Mouse (Mus musculus): ENCODE results near the gene Uhrf1bp1l. TPM values are rescaled to one million over a fixed set of nuclear protein-coding genes. Genes with fewer than 3 reads are reported as not detected.

The Uhrf1bp1l gene
- polyA plus RNA-seq, 1 experiment from 2014 or later = 24.6 TPM

DNA sequence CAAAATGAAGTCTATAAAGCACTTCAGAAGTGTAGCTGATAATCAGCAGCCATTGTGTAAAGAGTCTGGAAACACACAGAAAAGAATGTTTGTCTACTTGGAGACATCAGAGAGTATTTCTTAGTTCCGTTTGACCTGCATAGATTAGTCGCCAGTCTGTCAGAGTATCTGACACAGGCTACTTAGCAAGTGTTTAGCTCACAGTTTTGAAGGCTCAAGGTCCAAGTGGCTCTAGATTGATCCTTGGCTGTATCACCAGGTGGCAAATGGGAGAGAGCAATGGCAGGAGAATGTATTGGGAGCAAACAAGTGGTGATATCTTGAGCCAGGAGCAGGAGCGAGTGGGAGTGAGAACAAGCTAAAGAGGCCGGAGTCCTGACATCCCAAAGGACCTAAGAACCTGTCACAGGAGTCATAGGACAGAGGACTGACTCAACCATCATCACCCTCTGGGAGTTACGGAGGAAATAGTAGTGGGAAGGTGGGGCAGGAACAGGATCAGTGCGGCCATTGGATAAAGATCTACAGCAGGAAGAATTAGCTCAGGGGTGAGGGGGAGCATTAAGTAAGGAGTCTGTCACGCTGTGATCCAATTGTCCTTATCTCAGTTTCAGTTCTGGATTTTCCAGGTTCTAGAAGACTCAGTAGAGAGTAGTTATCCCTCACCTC is 23.7 kb downstream of the Uhrf1bp1l start:
- 85% methylated on average over 7 of the region's 7 CpGs for WGBS
- no peaks in the 10 kb centered on the region for H3K27me3 ChIP-seq (ENCODE audit: control insufficient read depth, insufficient read depth, low read length)
- ATAC-seq (replicated peaks; ENCODE audit: insufficient number of reproducible peaks, low FRiP score, low TSS enrichment, low read depth) (no peak), DNase-seq (ENCODE audit: low spot score) (no peak)
- no peak overlapping the region for H3K4me2 ChIP-seq (ENCODE audit: low read depth, low read length)
- no peaks in the 10 kb centered on the region for H3K4me1 ChIP-seq (ENCODE audit: control insufficient read depth, insufficient read depth, low read length)
- H3K4me3 ChIP-seq (ENCODE audit: low read depth, low read length) = no peak overlapping the region
- H3K27ac ChIP-seq (replicated peaks; ENCODE audit: low read depth, low read length) = no peak overlapping the region
- no peaks in the 10 kb centered on the region for H3K9me3 ChIP-seq (replicated peaks; ENCODE audit: control insufficient read depth, low read length)
- H3K9ac ChIP-seq (replicated peaks; ENCODE audit: low read length) = no peak overlapping the region
- no peaks in the 10 kb centered on the region for H3K36me3 ChIP-seq (replicated peaks; ENCODE audit: control insufficient read depth, insufficient read depth, low read depth, low read length)

DNA sequence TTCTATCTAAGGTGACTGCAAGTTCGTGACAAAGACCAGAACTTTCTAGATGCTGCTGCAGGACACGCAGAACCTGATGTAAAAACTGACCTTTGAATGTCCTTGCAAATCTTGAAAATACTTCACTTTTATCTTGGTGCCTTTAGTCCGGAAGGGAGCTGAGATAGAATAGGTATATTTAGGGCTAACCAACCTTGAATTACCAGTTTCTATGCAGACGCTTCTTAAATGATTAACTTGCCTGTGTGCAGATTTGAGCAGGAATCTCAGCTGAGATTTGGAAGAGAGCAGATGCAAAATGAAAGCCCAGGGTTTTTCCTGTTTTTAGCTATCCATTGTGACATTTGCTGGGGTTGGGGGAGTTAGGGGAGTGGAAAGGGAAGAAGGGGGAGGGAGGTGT is 24.3 kb downstream of the Uhrf1bp1l start:
- H3K9ac ChIP-seq (replicated peaks; ENCODE audit: low read length) = no peak overlapping the region
- DNase-seq (ENCODE audit: low spot score) (no peak), ATAC-seq (replicated peaks; ENCODE audit: insufficient number of reproducible peaks, low FRiP score, low TSS enrichment, low read depth) (no peak)
- H3K4me2 ChIP-seq (ENCODE audit: low read depth, low read length) = no peak overlapping the region
- no peak overlapping the region for H3K4me3 ChIP-seq (ENCODE audit: low read depth, low read length)
- H3K27ac ChIP-seq (replicated peaks; ENCODE audit: low read depth, low read length) = no peak overlapping the region
- WGBS = 84% methylated on average over 4 of the region's 4 CpGs
- no peaks in the 10 kb centered on the region for H3K27me3 ChIP-seq (ENCODE audit: control insufficient read depth, insufficient read depth, low read length)
- no peaks in the 10 kb centered on the region for H3K4me1 ChIP-seq (ENCODE audit: control insufficient read depth, insufficient read depth, low read length)
- H3K36me3 ChIP-seq (replicated peaks; ENCODE audit: control insufficient read depth, insufficient read depth, low read depth, low read length) = no peaks in the 10 kb centered on the region
- no peaks in the 10 kb centered on the region for H3K9me3 ChIP-seq (replicated peaks; ENCODE audit: control insufficient read depth, low read length)

DNA sequence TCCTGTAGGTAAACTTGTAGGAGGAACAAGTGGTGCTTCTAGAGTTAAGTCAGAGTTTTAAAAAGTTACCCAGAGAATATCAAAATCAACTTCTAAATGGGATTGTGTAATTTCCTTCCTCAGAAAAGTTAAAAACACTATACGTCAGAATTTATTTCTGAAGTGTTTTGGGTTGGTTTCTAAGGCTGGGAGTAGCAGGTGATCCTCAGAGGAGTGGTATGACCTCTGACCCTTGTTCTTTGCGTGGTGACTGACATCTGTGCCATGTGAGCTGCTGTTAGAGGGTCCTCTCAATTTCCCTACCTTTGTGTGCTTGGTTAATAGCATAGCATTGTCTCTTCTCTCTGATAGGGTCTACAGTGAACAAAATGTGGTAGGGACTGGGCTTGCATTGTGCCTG is 27.1 kb downstream of the Uhrf1bp1l start:
- Histone ChIP-seq H3K9me3 (replicated peaks; ENCODE audit: control insufficient read depth, low read length) (no peaks in the 10 kb centered on the region), H3K9ac (replicated peaks; ENCODE audit: low read length) (no peak overlapping the region), H3K36me3 (replicated peaks; ENCODE audit: control insufficient read depth, insufficient read depth, low read depth, low read length) (no peaks in the 10 kb centered on the region), H3K4me3 (ENCODE audit: low read depth, low read length) (no peak overlapping the region), H3K4me2 (ENCODE audit: low read depth, low read length) (no peak overlapping the region), H3K27ac (replicated peaks; ENCODE audit: low read depth, low read length) (no peak overlapping the region), H3K27me3 (ENCODE audit: control insufficient read depth, insufficient read depth, low read length) (no peaks in the 10 kb centered on the region), H3K4me1 (ENCODE audit: control insufficient read depth, insufficient read depth, low read length) (no peaks in the 10 kb centered on the region)
- WGBS = 41% methylated on average over 2 of the region's 2 CpGs
- ATAC-seq (replicated peaks; ENCODE audit: insufficient number of reproducible peaks, low FRiP score, low TSS enrichment, low read depth) (no peak; the same call in 1 of the 2 replicates), DNase-seq (ENCODE audit: low spot score) (no peak)

DNA sequence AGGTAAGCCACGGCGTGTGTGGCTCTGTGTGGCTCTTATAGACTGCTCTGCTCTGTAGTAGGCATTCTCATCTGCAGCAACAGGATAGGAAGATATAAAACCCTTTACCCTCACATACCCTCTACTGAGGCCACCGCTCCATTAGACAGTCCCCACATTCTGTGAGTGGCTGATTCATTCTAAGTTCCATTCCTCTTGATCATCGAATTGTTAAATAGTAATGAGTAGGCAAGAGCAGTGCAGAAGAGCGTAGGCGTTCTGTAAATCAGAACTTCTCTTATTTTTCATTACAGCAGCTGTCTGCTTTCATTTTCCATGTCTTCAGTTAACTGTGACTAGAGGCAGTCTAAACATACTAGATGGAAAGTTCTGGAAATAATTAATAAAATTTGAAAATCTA is 31.2 kb downstream of the Uhrf1bp1l start:
- H3K9ac ChIP-seq (replicated peaks; ENCODE audit: low read length) = no peak overlapping the region
- H3K4me1 ChIP-seq (ENCODE audit: control insufficient read depth, insufficient read depth, low read length) = no peaks in the 10 kb centered on the region
- DNase-seq (ENCODE audit: low spot score) (no peak), ATAC-seq (replicated peaks; ENCODE audit: insufficient number of reproducible peaks, low FRiP score, low TSS enrichment, low read depth) (no peak)
- no peaks in the 10 kb centered on the region for H3K36me3 ChIP-seq (replicated peaks; ENCODE audit: control insufficient read depth, insufficient read depth, low read depth, low read length)
- no peaks in the 10 kb centered on the region for H3K27me3 ChIP-seq (ENCODE audit: control insufficient read depth, insufficient read depth, low read length)
- H3K4me3 ChIP-seq (ENCODE audit: low read depth, low read length) = no peak overlapping the region
- H3K4me2 ChIP-seq (ENCODE audit: low read depth, low read length) = no peak overlapping the region
- no peak overlapping the region for H3K27ac ChIP-seq (replicated peaks; ENCODE audit: low read depth, low read length)
- H3K9me3 ChIP-seq (replicated peaks; ENCODE audit: control insufficient read depth, low read length) = no peaks in the 10 kb centered on the region
- WGBS = 89% methylated on average over 6 of the region's 6 CpGs

DNA sequence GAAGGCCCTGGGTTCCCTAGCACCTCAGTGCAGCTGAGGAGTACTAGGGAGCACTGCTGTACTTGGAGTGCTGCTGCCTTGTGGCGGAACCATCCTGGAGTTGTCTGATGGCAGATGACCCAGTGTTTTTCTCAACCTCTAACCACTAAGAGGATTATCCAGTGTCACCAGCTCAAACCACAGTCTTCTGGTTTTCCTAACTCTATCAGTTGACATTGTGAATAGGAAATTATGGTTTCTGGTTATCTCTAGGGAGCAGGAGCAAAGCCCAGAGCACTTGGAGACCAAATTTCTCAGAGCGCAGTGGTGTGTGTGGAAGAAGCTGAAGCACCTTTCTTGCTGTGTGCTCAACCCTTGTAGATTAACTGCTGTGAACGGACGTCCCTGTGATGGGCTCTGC is 47.1 kb downstream of the Uhrf1bp1l start:
- no peak for ATAC-seq (replicated peaks; ENCODE audit: insufficient number of reproducible peaks, low FRiP score, low TSS enrichment, low read depth)
- Histone ChIP-seq H3K9me3 (replicated peaks; ENCODE audit: control insufficient read depth, low read length) (no peaks in the 10 kb centered on the region), H3K4me1 (ENCODE audit: control insufficient read depth, insufficient read depth, low read length) (no peaks in the 10 kb centered on the region), H3K27me3 (ENCODE audit: control insufficient read depth, insufficient read depth, low read length) (no peaks in the 10 kb centered on the region), H3K36me3 (replicated peaks; ENCODE audit: control insufficient read depth, insufficient read depth, low read depth, low read length) (no peaks in the 10 kb centered on the region), H3K4me3 (ENCODE audit: low read depth, low read length) (no peak overlapping the region), H3K27ac (replicated peaks; ENCODE audit: low read depth, low read length) (no peak overlapping the region), H3K4me2 (ENCODE audit: low read depth, low read length) (no peak overlapping the region), H3K9ac (replicated peaks; ENCODE audit: low read length) (no peak overlapping the region)
- DNase-seq (ENCODE audit: low spot score) = no peak
- WGBS = 91% methylated on average over 4 of the region's 4 CpGs

DNA sequence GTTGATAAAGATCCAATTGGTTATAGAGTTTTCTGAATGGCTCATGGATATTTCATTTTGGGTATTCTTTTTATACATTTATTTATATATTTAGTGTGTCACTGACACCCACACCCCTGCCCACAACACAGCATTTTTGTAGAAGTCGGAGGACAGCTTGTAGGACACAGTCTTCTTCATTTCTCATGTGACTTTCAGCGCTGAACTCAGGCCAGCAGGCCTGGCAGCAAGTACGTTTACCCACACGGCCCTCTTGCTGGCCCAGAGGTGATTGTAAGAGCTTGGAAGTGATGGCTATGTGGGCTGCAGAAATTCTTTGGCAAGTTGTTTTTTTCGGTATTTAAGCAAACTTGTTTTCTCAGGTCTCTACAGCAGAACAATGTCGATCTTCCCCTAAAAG is 49.3 kb downstream of the Uhrf1bp1l start:
- no peak for DNase-seq (ENCODE audit: low spot score)
- no peak for ATAC-seq (replicated peaks; ENCODE audit: insufficient number of reproducible peaks, low FRiP score, low TSS enrichment, low read depth)
- no peak overlapping the region for H3K9ac ChIP-seq (replicated peaks; ENCODE audit: low read length)
- H3K27me3 ChIP-seq (ENCODE audit: control insufficient read depth, insufficient read depth, low read length) = no peaks in the 10 kb centered on the region
- no peak overlapping the region for H3K4me3 ChIP-seq (ENCODE audit: low read depth, low read length)
- 92% methylated on average over 6 of the region's 6 CpGs for WGBS
- no peaks in the 10 kb centered on the region for H3K4me1 ChIP-seq (ENCODE audit: control insufficient read depth, insufficient read depth, low read length)
- H3K9me3 ChIP-seq (replicated peaks; ENCODE audit: control insufficient read depth, low read length) = no peaks in the 10 kb centered on the region
- H3K36me3 ChIP-seq (replicated peaks; ENCODE audit: control insufficient read depth, insufficient read depth, low read depth, low read length) = no peaks in the 10 kb centered on the region
- no peak overlapping the region for H3K4me2 ChIP-seq (ENCODE audit: low read depth, low read length)
- no peak overlapping the region for H3K27ac ChIP-seq (replicated peaks; ENCODE audit: low read depth, low read length)

DNA sequence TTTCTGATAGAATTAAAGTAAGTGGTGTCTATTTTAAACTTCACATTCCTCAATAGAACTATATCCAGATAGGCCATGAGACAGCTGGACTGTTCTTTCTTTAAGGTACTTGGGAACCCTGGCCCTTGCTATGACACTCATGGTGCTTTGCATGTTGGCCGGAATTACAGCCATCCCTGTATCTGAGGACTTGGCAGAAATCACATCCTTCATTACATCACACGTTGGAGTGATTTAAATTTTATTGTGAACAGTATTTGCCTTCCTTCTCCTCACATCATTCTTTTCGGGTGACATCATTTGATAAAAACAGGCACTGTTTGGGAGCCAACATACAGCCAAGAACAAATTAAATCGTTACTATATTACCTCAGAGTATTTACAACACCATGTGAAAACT is 74.4 kb downstream of the Uhrf1bp1l start:
- DNase-seq (ENCODE audit: low spot score) (no peak), ATAC-seq (replicated peaks; ENCODE audit: insufficient number of reproducible peaks, low FRiP score, low TSS enrichment, low read depth) (no peak)
- Histone ChIP-seq H3K4me2 (ENCODE audit: low read depth, low read length) (no peak overlapping the region), H3K27me3 (ENCODE audit: control insufficient read depth, insufficient read depth, low read length) (no peaks in the 10 kb centered on the region), H3K4me3 (ENCODE audit: low read depth, low read length) (no peak overlapping the region), H3K9ac (replicated peaks; ENCODE audit: low read length) (no peak overlapping the region), H3K27ac (replicated peaks; ENCODE audit: low read depth, low read length) (no peak overlapping the region), H3K36me3 (replicated peaks; ENCODE audit: control insufficient read depth, insufficient read depth, low read depth, low read length) (no peaks in the 10 kb centered on the region; the same call in 1 of the 2 replicates), H3K4me1 (ENCODE audit: control insufficient read depth, insufficient read depth, low read length) (no peaks in the 10 kb centered on the region), H3K9me3 (replicated peaks; ENCODE audit: control insufficient read depth, low read length) (no peaks in the 10 kb centered on the region)
- WGBS = 83% methylated on average over 4 of the region's 4 CpGs

DNA sequence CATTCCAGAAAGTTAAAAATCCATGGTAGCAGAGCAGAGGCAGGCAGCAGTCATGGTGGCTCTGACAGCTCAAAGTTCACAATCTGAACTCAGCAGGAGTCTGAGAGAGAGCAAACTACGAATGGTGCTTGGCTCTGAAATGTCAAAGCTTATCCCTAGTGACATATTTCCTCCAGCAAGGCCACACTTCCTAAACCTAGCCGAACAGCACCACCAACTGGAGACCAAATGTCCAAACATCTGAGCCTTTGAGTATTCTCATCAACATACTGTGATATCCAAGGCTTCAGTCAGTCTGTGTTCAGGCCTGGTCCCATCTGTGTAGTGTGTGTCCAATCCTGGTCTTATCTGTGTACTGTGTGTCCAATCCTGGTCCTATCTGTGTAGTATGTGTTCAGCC is 79.1 kb downstream of the Uhrf1bp1l start:
- no peak overlapping the region for H3K4me3 ChIP-seq (ENCODE audit: low read depth, low read length)
- 39% methylated on average over 2 of the region's 2 CpGs for WGBS
- no peak overlapping the region for H3K27ac ChIP-seq (replicated peaks; ENCODE audit: low read depth, low read length)
- no peak overlapping the region for H3K9ac ChIP-seq (replicated peaks; ENCODE audit: low read length)
- H3K9me3 ChIP-seq (replicated peaks; ENCODE audit: control insufficient read depth, low read length) = no peaks in the 10 kb centered on the region
- H3K27me3 ChIP-seq (ENCODE audit: control insufficient read depth, insufficient read depth, low read length) = no peaks in the 10 kb centered on the region
- no peaks in the 10 kb centered on the region for H3K36me3 ChIP-seq (replicated peaks; ENCODE audit: control insufficient read depth, insufficient read depth, low read depth, low read length)
- H3K4me1 ChIP-seq (ENCODE audit: control insufficient read depth, insufficient read depth, low read length) = no peaks in the 10 kb centered on the region
- ATAC-seq (replicated peaks; ENCODE audit: insufficient number of reproducible peaks, low FRiP score, low TSS enrichment, low read depth) = peak; percentile 52; the same call in 1 of the 2 replicates
- DNase-seq (ENCODE audit: low spot score) = peak; percentile 25
- no peak overlapping the region for H3K4me2 ChIP-seq (ENCODE audit: low read depth, low read length)

All from embryonic facial prominence, embryonic 11.5 days (tissue).